Mouse (Mus musculus): ENCODE measurements at regions not wholly inside any gene's neighbourhood (a gene's known extent, or its start where the extent isn't known, plus 50 kb on each side); places are given as distances from the start of the nearest gene placed in this dataset.

DNA sequence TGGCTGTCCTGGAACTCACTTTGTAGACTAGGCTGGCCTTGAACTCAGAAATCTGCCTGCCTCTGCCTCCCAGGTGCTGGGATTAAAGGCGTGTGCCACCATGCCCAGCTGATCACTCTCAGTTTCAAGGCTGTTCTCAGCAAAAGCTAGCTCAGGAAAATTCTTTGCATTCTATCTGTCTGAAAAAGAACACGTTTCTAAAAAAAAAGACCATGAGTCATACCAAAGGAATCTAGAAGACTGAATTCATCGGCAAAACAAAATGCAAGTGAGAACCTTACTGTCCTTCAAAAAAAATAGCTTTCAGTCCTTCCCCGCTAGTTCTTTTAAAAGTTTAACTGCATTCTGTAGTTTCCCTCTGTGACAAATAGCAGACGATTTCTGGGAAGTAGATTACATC lies 596.3 kb upstream of the Syt1 start:
- no peak for DNase-seq
- intact Hi-C loops (cut with DNase I): no loop called here

DNA sequence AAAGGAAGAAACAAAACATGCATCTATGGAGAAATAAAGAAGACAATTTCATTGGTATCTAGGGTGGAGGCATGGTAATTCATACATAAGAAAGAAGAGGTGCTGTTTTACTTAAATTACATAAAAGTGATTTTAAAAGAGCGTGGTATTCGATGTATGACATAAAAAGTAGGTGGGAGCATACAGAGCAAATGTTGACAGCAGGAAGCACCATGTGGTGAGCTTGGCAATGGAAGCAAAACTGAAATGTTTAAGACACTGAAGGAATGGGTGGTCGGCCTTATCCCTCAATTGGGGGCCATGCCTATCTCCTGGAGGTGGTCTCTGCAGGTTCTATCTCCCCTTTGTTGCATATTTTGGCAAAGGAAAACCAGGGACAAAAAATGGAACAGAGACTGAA lies 592.5 kb upstream of the Syt1 start:
- no peak for DNase-seq
- intact Hi-C loops (cut with DNase I): no loop called here

- intact Hi-C loops (cut with DNase I): no loop called here
- no peak for DNase-seq
Measured at GRCm38 (mm10) chr10:109598604-109599003, 587.8 kb upstream of the Syt1 start.

DNA sequence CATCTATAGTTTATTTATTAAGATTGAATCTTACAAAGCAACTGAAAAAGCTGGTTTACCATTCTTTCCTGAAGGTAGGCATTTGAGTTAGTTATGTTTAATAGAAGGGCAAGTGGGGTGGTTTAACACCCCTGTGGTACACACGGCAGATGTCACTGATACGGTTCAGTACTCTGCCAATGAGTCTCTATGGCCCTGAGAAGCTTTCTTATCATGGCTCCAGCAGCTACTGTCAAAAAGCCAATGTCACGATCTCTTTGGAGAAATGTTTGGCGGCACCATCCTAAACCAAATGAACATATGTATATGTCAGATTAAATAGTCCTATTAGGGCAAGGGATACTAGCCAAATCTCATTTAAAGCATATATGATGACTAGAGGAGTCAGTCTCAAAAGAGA lies 562.4 kb upstream of the Syt1 start:
- DNase-seq: no peak
- intact Hi-C loops (cut with DNase I): no loop called here

- intact Hi-C loops (cut with DNase I): no loop called here
- DNase-seq: no peak
Measured at GRCm38 (mm10) chr10:109569798-109570197, 559.0 kb upstream of the Syt1 start.

DNA sequence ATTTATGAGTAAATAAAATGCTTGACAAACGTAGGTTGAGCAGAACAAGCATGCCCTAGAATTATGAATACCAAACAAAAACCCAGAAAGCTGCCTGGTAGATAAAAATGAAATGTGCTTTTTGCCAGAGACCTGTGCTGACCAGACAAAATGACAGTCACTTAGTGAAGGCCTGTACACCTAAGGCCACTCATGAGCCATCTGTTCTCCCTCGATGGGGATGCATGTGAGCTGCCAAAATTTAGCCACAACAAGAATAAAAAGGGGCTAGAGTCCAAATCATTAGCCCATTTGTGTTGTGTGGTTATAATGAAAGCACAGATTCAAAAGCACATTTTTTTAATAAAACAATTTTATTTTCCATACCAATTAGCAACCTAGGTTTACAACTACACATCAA lies 555.9 kb upstream of the Syt1 start:
- intact Hi-C loops (cut with DNase I): no loop called here
- DNase-seq: no peak

DNA sequence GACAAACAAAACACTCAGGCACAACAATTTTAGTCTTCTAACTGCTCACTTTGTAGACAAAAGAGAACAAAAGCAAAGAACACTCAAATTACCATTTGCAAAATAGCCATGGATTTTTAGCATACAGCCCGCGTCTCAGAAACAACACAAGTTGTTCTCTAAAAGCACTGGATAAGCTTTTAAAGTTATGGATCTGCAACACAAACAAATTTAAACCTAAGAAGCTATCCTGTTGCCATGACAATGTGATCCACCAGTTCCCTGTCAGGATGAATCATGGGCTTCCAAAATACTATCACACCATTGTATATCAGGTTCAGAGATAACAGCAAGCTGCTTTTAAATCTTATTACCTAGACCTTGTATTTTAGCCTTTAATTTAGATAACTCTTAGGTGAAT lies 550.9 kb upstream of the Syt1 start:
- intact Hi-C loops (cut with DNase I): no loop called here
- DNase-seq: no peak

- no peak for DNase-seq
- intact Hi-C loops (cut with DNase I): no loop called here
Measured at GRCm38 (mm10) chr10:109561094-109561493, 550.3 kb upstream of the Syt1 start.

- intact Hi-C loops (cut with DNase I): no loop called here
- DNase-seq: no peak
Measured at GRCm38 (mm10) chr10:109543301-109543700, 532.5 kb upstream of the Syt1 start.

- intact Hi-C loops (cut with DNase I): no loop called here
Measured at GRCm38 (mm10) chr10:109540229-109540628, 529.4 kb upstream of the Syt1 start.

DNA sequence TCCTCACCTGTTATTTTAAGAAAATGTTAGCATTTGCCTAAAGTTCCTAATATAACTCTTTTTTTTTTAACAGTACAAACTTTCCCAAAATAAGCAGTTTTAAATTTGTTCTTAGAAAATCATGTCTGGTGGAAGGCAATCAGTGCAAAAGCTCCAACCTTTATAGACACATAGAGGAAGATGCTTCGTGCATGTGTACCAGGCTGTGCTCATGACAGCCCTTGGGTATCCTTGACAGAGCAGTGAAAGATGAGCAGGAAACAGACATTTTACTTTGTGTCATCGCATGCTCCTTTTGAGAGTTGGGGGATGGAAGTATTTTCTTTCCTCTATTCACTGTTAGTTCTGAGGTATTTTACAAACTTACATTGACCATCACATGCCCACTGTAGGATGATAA lies 517.3 kb upstream of the Syt1 start:
- no peak for DNase-seq
- intact Hi-C loops (cut with DNase I): no loop called here

More at GRCm38 (mm10) chr10:109540229-109540628, 529.4 kb upstream of the Syt1 start:
- no peak for DNase-seq

- intact Hi-C loops (cut with DNase I): no loop called here
- no peak for DNase-seq
Measured at GRCm38 (mm10) chr10:109521681-109522080, 510.9 kb upstream of the Syt1 start.

GRCm38 (mm10) chr10:109517664-109518063 lies 506.9 kb upstream of the Syt1 start:
- no peak for DNase-seq
- intact Hi-C loops (cut with DNase I): no loop called here

GRCm38 (mm10) chr10:109515225-109515624 lies 504.4 kb upstream of the Syt1 start:
- no peak for DNase-seq
- intact Hi-C loops (cut with DNase I): no loop called here

DNA sequence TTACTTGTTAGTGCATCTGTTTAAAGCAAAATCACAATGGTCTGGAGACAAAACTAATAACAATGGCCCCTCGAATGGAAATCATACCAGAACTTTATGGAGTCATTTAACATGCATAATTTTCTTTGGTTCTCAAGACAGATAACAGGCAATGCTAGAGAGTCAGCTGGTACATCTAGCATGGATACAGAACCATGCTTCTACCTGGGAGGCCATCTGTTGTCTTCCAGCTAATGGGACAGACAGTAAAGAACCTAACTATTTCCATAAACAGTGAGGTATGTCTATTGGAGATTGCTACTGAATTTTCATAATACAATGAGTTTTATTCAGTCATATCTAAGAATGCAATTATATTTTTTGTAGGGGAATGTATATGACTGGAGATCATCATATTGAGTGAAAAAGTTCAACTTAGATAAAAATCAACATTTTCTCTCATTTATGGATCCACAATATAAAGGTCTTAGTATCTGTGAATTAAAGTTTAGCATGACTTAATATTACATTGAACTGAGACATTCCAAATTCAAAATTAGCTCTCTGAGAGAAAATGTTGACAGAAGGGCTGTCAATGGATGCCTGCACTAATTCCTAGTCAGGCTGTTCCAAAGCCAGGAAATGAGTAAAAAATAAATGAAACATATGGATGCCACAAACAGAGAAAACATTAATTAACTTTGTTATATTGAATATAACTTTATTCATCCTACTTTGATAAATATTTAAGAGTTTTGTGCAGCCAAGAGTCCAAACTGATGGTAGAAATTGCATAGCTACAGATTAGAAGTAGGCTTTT lies 500.3 kb upstream of the Syt1 start:
- intact Hi-C loops (cut with DNase I): no loop called here

DNA sequence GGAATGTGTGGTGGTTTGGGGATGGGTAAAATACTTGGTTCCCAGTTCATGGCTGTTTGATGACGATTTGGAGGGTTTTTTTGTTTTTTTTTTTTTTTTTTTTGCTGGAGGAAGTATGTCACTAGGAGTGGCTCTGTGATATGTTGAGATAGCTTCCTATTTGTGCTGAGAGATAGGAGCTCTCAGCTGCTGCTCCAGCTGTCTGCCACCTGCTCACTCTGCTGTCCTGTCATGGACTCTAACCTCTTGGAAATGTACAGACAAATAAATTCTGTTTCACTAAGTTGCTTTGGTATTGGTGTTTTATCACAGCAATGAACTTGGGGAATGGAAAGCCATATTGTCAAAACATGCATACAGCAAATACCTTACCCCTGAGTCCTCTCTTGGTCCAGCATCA lies 497.8 kb upstream of the Syt1 start:
- intact Hi-C loops (cut with DNase I): no loop called here
- no peak for DNase-seq

More for the DNA sequence above, 500.3 kb upstream of the Syt1 start:
- no peak for DNase-seq

DNA sequence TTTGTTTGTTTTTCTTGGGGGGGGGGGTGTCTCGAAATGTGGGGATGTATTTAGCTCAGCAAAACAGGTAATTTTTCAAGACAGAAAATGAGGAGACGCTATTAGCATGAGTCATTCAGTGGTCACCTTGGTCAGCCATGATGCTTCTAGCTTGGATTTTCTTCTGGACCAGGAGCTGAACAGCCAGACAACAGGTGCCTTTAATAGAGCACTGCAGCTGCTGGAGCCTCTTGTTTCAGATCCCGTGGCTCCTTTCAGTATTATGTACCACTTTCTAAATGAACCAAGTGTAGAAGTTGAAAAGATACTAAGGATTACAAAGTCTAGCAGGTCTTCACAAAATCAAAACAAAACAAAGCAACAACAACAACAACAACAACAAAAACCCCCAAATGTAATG lies 496.4 kb upstream of the Syt1 start:
- intact Hi-C loops (cut with DNase I): no loop called here
- DNase-seq: no peak

DNA sequence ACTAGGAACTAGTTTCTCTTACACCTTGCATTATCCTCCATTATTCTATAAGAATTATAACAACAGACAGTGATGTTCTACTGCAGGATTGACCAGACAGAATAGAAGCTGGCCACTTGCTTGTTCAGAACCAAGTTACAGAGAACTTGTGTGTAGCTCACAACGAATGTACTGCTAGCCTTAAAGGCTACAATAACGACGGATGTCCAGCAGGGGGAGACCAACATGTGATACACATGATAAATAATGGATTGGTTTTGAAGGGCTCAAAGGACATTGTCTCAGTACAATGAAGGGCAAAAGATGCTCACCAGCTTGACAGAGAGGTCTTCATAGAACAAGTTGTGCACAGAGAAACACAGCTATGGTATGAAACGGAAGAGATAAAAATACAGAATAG lies 493.9 kb upstream of the Syt1 start:
- intact Hi-C loops (cut with DNase I): loop anchor here (1.0 kb wide), 1 partner anchor 10 kb away; no protein-coding TSS in a partner anchor
- no peak for DNase-seq

DNA sequence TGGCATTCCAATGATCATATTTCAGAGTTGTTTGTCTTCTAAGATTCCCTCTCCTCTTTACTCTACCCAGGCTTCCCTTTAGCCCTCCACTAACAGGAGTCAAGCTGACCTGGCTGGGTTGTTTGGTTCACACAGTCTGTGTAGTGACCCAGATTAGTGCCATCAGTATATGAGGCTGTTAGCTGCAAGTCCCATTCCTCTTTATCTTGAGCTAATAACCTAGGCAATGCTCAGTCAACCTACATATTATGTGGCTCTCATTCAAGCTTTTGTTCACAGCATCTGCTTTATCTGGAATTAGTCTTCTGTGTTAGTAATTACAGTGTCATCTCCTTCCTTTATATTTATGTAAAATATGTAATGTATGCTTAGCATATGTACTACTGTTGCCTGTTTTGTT lies 490.1 kb upstream of the Syt1 start:
- intact Hi-C loops (cut with DNase I): no loop called here
- no peak for DNase-seq

GRCm38 (mm10) chr10:109498301-109498700 lies 487.5 kb upstream of the Syt1 start:
- DNase-seq: no peak
- intact Hi-C loops (cut with DNase I): no loop called here

- no peak for DNase-seq
- intact Hi-C loops (cut with DNase I): loop anchor here (2.0 kb wide), 1 partner anchor 761 kb away; no protein-coding TSS in a partner anchor
Measured at GRCm38 (mm10) chr10:109496161-109496560, 485.4 kb upstream of the Syt1 start.

GRCm38 (mm10) chr10:109490765-109491164 lies 480.0 kb upstream of the Syt1 start:
- no peak for DNase-seq
- intact Hi-C loops (cut with DNase I): no loop called here

GRCm38 (mm10) chr10:109488000-109488399 lies 477.2 kb upstream of the Syt1 start:
- intact Hi-C loops (cut with DNase I): no loop called here
- DNase-seq: no peak

Data from heart, postnatal 36 days (tissue).